Mouse (Mus musculus) layer of hippocampus, adult 9-10 months (tissue): Measurements from ENCODE around the gene Cd59b.
"Not testable (repeated sequence)": the region's sequence is repeated elsewhere in the genome, so short reads cannot be mapped to it uniquely, and the experiment has no call there.

ENCODE experiments used
- DNase-seq: peaks from one replicate; pipeline ENCODE4 v3.0.0; 2022; ENCODE audit warnings: low spot score

The Cd59b gene

DNA sequence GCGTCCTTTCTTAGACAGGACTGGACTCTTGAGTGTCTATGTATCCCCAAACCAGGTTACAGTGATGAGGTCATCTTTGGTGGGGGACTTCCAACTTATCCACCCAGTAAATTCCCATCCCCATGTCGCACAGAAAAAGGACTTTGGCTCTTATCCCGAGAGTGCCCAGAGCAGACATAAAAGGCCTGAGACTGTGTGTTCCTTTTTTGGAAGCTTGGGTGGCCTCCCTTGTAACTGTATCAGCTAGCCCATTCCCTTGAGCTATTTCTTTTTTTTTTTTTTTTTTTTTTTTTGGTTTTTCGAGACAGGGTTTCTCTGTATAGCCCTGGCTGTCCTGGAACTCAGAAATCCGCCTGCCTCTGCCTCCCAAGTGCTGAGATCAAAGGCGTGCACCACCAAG, 4.1 kb upstream of the Cd59b start, which contains the start of gene Gm10912:
Gene Gm10912, plus strand, starts transcription at position 301 of the 400 bp plus-strand sequence.
- DNase-seq = not testable (repeated sequence)

DNA sequence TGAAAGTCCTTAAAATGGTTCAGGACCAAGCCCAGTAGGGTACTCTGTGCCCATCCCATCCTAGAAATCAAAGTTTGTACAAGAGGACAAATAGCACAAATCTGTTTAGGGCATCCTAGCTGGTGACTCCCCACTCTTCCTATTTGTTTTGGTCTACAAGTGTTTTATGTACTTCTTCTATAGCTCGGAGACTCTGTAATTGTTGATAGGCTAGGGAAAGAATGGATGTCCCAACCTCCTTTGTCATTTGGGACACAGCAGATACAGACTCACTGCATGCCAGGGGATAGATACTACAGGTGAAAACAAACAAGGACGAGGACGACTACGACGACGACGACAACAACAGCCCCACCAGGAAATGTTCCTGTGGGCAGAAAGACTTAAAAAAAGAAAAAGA, 1.2 kb upstream of the Cd59b start, which contains the start of gene Gm10799:
Gene Gm10799, minus strand, starts transcription at position 101 of the 400 bp plus-strand sequence.
- not testable (repeated sequence) for DNase-seq

DNA sequence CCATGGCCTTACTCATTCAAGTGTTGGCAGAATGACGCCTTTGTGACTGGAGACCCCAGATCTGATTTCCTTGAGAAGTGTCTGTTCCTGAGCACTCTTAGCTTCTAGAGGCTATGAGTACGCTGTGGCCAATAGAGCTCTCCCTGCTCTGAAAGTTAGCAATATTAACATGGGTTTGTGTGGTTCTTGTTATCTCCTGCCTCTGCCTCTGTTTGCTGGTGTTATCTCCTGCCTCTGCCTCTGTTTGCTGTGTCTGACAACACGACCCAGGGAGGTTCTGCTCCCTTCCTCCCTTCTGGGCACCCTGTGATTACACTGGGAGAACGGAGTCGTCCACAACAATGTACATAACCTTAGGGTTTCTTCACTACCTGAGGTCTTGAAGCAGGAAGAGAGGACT, 8.6 kb downstream of the Cd59b start:
- not testable (repeated sequence) for DNase-seq

DNA sequence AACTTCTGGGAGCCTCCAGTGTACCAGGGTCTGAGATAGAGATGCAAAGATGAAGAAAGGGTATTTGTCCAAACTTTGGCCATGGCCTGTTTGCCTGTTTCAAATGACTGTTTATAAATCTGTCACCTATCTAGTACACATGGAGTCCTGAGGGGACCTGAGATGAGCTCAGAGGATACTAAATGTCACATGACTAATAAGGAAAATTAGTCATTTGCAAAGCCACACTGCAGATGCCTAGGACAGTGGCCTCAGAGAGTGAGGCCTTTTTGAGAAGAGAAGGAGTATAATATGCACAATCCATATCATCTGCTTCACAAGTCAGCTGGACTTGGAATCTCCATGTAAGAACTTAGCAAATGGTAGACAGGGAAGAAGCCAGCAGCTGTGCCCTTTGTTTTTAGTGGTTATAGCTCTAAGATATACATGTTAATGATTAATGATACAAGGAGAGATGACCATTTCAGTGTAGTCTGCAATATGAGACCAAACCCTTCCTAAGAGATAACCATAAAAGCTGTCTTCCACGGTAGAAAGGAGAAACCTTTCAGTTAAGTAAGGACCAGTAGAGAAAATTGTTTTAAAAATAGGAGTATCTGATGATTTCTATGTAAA, 11.9 kb downstream of the Cd59b start:
- not testable (repeated sequence) for DNase-seq

- no peak for DNase-seq
These were observed 12.8 kb downstream of the Cd59b start for GRCm38 (mm10) chr2:104082474-104082873.

- not testable (repeated sequence) for DNase-seq
These were observed 14.4 kb downstream of the Cd59b start for GRCm38 (mm10) chr2:104084027-104084426.

- not testable (repeated sequence) for DNase-seq
These were observed 17.9 kb downstream of the Cd59b start for GRCm38 (mm10) chr2:104087562-104087961.

DNA sequence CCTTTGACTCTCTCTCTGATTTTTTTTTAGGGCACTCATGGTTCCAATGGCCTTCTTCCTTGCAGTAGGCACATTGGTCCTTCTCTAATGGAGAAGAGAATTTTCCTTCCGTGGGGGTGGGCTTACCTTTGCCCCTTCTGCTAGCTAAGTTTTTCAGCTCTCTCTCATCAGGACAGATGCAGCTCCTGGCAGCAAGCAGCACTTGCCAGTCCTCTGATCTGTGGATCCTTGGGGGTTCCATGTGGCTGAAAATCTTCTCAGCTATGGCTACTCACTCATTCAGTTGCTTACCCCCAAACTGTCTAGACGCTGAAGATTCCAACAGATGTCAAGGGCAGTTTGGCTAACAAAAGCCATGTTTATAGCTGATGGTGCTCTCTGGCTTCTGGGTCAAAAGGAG, 23.7 kb downstream of the Cd59b start:
- no peak for DNase-seq

- peak; percentile 20 for DNase-seq
These were observed 26.1 kb downstream of the Cd59b start, which contains the start of gene Cd59a for GRCm38 (mm10) chr2:104095741-104096213. Cd59a (plus strand) TSS chr2:104095801.

DNA sequence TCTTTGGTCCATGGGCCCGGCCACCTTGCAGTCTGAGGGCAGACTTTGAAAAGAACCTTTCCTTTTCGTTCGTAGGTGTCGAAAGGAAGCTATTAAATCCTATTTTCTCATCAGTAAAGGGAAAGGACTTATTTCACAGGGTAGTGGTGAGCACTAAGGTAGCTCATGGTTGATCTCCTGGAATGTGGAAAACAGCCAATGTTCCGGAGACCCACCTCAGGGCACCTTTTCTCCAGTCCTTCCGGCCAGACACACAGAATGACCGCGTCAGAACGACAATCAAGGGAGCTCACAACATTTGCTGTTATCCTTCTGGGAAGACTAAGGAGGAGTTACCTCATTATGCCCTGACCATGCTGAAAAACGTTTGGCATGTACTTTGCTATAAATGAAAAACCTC, 26.6 kb downstream of the Cd59b start:
- no peak for DNase-seq

- DNase-seq = not testable (repeated sequence)
These were observed 27.1 kb downstream of the Cd59b start for GRCm38 (mm10) chr2:104096796-104097195.

DNA sequence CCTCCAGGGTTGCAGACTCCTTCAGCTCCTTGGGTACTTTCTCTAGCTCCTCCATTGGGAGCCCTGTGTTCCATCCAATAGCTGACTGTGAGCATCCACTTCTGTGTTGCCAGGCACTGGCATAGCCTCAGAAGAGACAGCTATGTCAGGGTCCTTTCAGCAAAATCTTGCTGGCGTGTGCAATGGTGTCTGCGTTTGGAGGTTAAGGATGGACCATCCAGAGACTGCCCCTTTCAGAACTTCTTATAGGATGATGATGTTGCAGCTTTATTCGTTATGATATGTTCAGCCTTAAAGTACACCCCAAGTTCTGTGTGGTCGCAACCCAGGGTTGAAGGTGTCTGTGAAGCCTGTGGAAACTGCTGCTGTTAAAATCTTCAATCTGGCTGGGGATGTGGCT, 27.7 kb downstream of the Cd59b start:
- DNase-seq = not testable (repeated sequence)

DNA sequence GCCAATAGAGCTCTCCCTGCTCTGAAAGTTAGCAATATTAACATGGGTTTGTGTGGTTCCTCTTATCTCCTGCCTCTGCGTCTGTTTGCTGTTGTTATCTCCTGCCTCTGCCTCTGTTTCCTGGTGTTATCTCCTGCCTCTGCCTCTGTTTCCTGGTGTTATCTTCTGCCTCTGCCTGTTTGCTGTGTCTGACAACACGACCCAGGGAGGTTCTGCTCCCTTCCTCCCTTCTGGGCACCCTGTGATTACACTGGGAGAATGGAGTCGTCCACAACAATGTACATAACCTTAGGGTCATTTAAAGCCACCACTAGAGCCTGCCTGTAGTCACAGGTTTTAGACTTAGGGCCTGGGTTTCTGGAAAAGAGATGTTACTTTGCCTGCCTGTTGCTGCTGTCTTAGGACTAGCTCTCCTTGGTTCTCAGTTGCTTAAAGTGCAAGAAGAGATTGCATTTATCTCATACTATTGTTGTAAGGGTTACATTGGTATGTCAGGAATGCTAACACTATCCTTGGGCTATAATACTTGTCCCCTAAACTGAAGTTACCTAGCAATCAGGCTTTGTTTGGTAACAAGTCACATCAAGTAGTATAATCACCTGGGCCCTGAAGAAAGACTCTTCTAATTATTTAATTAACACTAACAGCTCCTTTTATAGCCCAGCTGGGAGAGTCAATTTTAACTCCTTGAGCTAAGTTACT, 29.0 kb downstream of the Cd59b start:
- DNase-seq = no peak

DNA sequence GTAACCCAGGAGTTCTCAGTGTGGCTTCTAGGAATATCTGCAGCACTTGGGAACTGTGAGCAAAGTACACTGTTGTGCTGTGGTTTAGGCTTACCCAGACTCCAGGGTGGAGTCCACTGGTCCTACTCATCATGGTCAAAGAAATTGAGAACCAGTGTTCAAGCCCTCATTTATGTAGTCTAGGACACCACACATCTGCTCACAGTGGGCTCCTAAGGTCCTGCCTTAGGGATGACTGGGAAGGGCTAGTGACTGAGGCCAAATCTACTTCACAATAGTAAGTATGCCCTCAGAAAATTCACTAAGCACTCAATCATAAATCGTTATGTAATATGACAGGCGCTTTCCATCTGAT, 29.6 kb downstream of the Cd59b start:
- DNase-seq = no peak

- no peak for DNase-seq
These were observed 30.3 kb downstream of the Cd59b start for GRCm38 (mm10) chr2:104099946-104100345.

DNA sequence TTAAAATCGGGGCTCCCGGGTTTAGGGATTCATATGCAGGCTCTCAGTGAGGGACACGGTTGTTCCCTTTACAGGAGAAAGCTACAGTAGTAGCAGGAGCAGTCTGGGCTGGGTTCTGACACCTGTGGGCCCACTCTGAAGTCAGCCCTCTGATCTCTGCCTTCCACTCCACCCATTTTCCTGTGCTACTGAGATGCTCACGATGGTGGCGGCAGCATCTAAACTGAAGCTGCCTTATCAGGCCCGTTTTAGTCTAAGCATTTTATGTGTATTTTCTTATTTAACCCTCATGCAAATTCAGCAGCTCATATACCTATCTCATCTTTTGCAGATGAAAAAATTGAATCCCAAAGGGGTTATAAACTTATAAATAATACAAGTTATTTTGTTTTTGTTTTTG, 35.2 kb downstream of the Cd59b start:
- no peak for DNase-seq

DNA sequence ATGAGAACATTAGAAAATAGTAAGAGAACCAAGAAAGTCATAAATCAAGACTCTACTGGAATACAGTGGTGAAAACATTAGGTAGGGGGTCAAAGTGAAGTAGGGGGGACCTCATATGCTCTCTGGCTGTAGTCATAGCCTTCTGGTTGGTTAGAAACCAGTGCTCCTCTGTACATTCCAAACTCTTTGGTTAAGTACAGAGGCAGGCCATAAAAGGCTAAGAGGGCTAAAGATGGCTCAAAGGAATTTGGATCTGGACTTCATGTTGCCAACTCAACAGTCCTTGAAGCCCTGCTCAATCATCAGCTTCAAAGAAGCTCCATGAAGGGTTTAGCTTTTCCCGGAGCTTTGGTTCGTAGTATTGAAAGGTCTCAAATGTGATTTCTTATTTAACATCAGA, 39.4 kb downstream of the Cd59b start:
- DNase-seq = not testable (repeated sequence)

GRCm38 (mm10) chr2:104109528-104109927, 39.9 kb downstream of the Cd59b start:
- DNase-seq = no peak

- no peak for DNase-seq
These were observed 40.4 kb downstream of the Cd59b start for GRCm38 (mm10) chr2:104110031-104110430.

- DNase-seq = not testable (repeated sequence)
These were observed 41.6 kb downstream of the Cd59b start for GRCm38 (mm10) chr2:104111170-104111797.

- not testable (repeated sequence) for DNase-seq
These were observed 43.9 kb downstream of the Cd59b start for GRCm38 (mm10) chr2:104113563-104113962.

DNA sequence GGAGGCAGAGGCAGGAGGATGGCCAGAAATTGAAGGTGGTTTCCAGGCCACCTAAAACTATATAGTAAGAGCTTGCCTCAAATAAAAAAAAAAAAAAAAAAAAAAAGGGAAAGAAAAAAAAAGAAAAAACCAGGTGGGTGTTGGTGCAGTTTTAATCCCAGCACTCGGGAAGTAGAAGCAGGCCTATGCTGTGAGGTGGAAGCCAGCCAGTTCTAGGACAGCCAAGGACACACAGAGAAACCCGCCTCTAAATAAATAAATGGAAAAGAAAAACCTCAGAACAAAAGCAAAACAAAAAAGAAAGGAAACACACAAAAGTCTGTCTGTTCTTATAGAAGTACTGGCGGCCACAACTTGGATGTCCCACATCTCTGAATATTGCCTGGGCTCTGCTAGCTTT, 45.2 kb downstream of the Cd59b start:
- DNase-seq = no peak

DNA sequence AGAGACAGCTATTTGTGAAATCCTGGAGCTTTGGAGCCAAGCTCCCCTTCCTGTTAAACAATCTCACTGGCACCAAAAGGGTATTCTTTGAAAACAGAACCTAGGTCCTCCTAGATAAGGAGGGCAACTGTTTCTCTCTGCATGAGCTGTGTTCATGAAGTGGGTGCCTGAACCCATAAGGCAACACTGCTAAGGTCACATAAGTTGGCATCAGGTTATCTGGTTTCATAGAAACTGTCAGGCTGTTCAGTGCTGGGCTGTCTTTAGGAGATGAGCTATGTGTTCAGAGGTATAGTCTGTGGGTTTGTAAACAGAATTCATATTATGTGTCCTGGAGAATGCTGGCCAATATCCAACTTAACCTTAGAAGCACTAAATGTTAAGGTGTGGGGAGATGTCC, 47.5 kb downstream of the Cd59b start:
- DNase-seq = not testable (repeated sequence)
